Mouse (Mus musculus) CH12.LX (cell line): Measurements from ENCODE around the gene Scamp2. TPM values are rescaled to one million over a fixed set of nuclear protein-coding genes. Genes with fewer than 3 reads are reported as not detected.

Experiments used
- DNase-seq: peaks from one replicate; pipeline ENCODE4 v3.0.0-alpha.2; 2013; ENCODE audit errors: extremely low read depth
- H3K27ac ChIP-seq: 2 replicates; pipeline ENCODE4 v1.5.1; 2012; ENCODE audit warnings: low read depth, mild to moderate bottlenecking, control low read depth, moderate library complexity; ENCODE audit not compliant: insufficient read depth
- H3K27me3 ChIP-seq: replicated peaks from 2 replicates; pipeline ENCODE3; 2012; ENCODE audit warnings: inconsistent platforms
- H3K36me3 ChIP-seq, 2 experiments: replicated peaks in 1 of 2; 2 replicates each; pipeline versions ENCODE3 to v1.6.1; 2012; ENCODE audit warnings: inconsistent platforms in 1 of 2, low read length in 1 of 2, mild to moderate bottlenecking in 1 of 2, mixed read lengths in 1 of 2, moderate library complexity in 1 of 2; ENCODE audit not compliant: control insufficient read depth in 1 of 2, insufficient read depth in 1 of 2
- H3K4me1 ChIP-seq, 2 experiments: 2 replicates each; pipeline ENCODE4 v1.6.1; 2012; ENCODE audit warnings: inconsistent platforms in 1 of 2, moderate library complexity in 1 of 2; ENCODE audit not compliant: insufficient read depth in 2 of 2, control insufficient read depth in 1 of 2
- H3K4me2 ChIP-seq: 2 replicates; pipeline ENCODE4 v1.6.1; 2012; ENCODE audit warnings: low read depth, mild to moderate bottlenecking, control low read depth; ENCODE audit not compliant: poor library complexity, insufficient read depth, severe bottlenecking
- H3K4me3 ChIP-seq, 3 experiments: fragments of 150-350 bp in 1 of 3; sonication (generic) in 1 of 3; replicated peaks in 1 of 3; 2 replicates each; pipeline versions ENCODE3 to v1.5.1; 2011 to 2012; ENCODE audit warnings: low read depth in 2 of 3, low read length in 2 of 3, mild to moderate bottlenecking in 2 of 3, moderate library complexity in 2 of 3, control low read depth in 1 of 3, improper control_type of control experiment in 1 of 3, inconsistent platforms in 1 of 3, mixed read lengths in 1 of 3; ENCODE audit not compliant: poor library complexity in 1 of 3
- H3K79me2 ChIP-seq: replicated peaks from 2 replicates; pipeline ENCODE4 v1.6.1; 2012; ENCODE audit warnings: mild to moderate bottlenecking, moderate library complexity; ENCODE audit not compliant: control insufficient read depth, poor library complexity, insufficient read depth, severe bottlenecking; ENCODE audit errors: extremely low read depth
- H3K9ac ChIP-seq: 2 replicates; pipeline ENCODE4 v1.6.1; 2012; ENCODE audit warnings: low read depth, mild to moderate bottlenecking, control low read depth, moderate library complexity; ENCODE audit not compliant: insufficient read depth
- H3K9me3 ChIP-seq: replicated peaks from 2 replicates; pipeline ENCODE3; 2012; ENCODE audit warnings: low read length, inconsistent platforms, mixed read lengths
- CHD1 ChIP-seq: IDR thresholded peaks from 2 replicates; pipeline ENCODE4 v1.6.1; 2012; ENCODE audit warnings: low read depth, low read length, improper control_type of control experiment, inconsistent platforms
- CTCF ChIP-seq, 2 experiments: IDR thresholded peaks in 1 of 2; conservative IDR thresholded peaks in 1 of 2; 2 replicates each; pipeline ENCODE4 v1.5.1; 2011 to 2012; ENCODE audit warnings: low read depth in 2 of 2, low read length in 2 of 2, improper control_type of control experiment in 1 of 2, inconsistent platforms in 1 of 2, mild to moderate bottlenecking in 1 of 2, moderate library complexity in 1 of 2
- E2F4 ChIP-seq: IDR thresholded peaks from 2 replicates; pipeline ENCODE4 v1.6.1; 2011; ENCODE audit warnings: low read depth, low read length, improper control_type of control experiment; ENCODE audit not compliant: insufficient replicate concordance
- EP300 ChIP-seq: IDR thresholded peaks from 2 replicates; pipeline ENCODE4 v1.6.1; 2011; ENCODE audit warnings: low read length, improper control_type of control experiment
- IRF4 ChIP-seq: IDR thresholded peaks from 2 replicates; pipeline ENCODE4 v1.6.1; 2014; ENCODE audit warnings: low read depth, mild to moderate bottlenecking, inconsistent platforms, low read length, improper control_type of control experiment
- JUN ChIP-seq: IDR thresholded peaks from 2 replicates; pipeline ENCODE4 v1.6.1; 2011; ENCODE audit warnings: low read depth, mild to moderate bottlenecking, low read length, improper control_type of control experiment, moderate library complexity; ENCODE audit not compliant: insufficient read depth
- MAX ChIP-seq: IDR thresholded peaks from 2 replicates; pipeline ENCODE4 v1.6.1; 2011; ENCODE audit warnings: low read length, improper control_type of control experiment
- MAZ ChIP-seq: IDR thresholded peaks from 2 replicates; pipeline ENCODE4 v1.6.1; 2012; ENCODE audit warnings: low read depth, mild to moderate bottlenecking, inconsistent platforms, low read length, improper control_type of control experiment, moderate library complexity
- MEF2A ChIP-seq: IDR thresholded peaks from 2 replicates; pipeline ENCODE4 v1.6.1; 2014; ENCODE audit warnings: low read depth, mild to moderate bottlenecking, inconsistent platforms, low read length, improper control_type of control experiment, borderline replicate concordance
- MXI1 ChIP-seq: IDR thresholded peaks from 2 replicates; pipeline ENCODE4 v1.6.1; 2011; ENCODE audit warnings: mild to moderate bottlenecking, low read depth, low read length, improper control_type of control experiment
- NRF1 ChIP-seq: IDR thresholded peaks from 2 replicates; pipeline ENCODE4 v1.6.1; 2014; ENCODE audit warnings: low read depth, mild to moderate bottlenecking, inconsistent platforms, low read length, improper control_type of control experiment, moderate library complexity
- POLR2AphosphoS2 ChIP-seq: IDR thresholded peaks from 2 replicates; pipeline ENCODE4 v1.6.1; 2011; ENCODE audit warnings: low read depth, low read length, improper control_type of control experiment
- RCOR1 ChIP-seq: conservative IDR thresholded peaks from 2 replicates; pipeline ENCODE4 v1.6.1; 2012; ENCODE audit warnings: low read depth, mild to moderate bottlenecking, inconsistent platforms, low read length, improper control_type of control experiment
- SIN3A ChIP-seq: IDR thresholded peaks from 2 replicates; pipeline ENCODE4 v1.6.1; 2012; ENCODE audit warnings: low read length, improper control_type of control experiment, inconsistent platforms
- SMC3 ChIP-seq: IDR thresholded peaks from 2 replicates; pipeline ENCODE4 v1.6.1; 2011; ENCODE audit warnings: low read depth, low read length, improper control_type of control experiment
- TBP ChIP-seq: conservative IDR thresholded peaks from 2 replicates; pipeline ENCODE4 v1.6.1; 2011; ENCODE audit warnings: low read depth, low read length, improper control_type of control experiment
- TCF12 ChIP-seq: IDR thresholded peaks from 2 replicates; pipeline ENCODE4 v1.6.1; 2014; ENCODE audit warnings: low read depth, mild to moderate bottlenecking, inconsistent platforms, low read length, improper control_type of control experiment
- USF1 ChIP-seq: IDR thresholded peaks from 2 replicates; pipeline ENCODE4 v1.6.1; 2014; ENCODE audit warnings: low read depth, mild to moderate bottlenecking, inconsistent platforms, low read length, improper control_type of control experiment
- USF2 ChIP-seq: conservative IDR thresholded peaks from 2 replicates; pipeline ENCODE4 v1.6.1; 2011; ENCODE audit warnings: low read depth, low read length, improper control_type of control experiment
- ZC3H11A ChIP-seq: IDR thresholded peaks from 2 replicates; pipeline ENCODE4 v1.6.1; 2012; ENCODE audit warnings: low read depth, mild to moderate bottlenecking, inconsistent platforms, low read length, improper control_type of control experiment
- ZKSCAN1 ChIP-seq: IDR thresholded peaks from 2 replicates; pipeline ENCODE4 v1.6.1; 2012; ENCODE audit warnings: low read depth, inconsistent platforms, low read length, improper control_type of control experiment, borderline replicate concordance
- ZNF384 ChIP-seq: IDR thresholded peaks from 2 replicates; pipeline ENCODE4 v1.6.1; 2012; ENCODE audit warnings: low read depth, low read length, improper control_type of control experiment, inconsistent platforms
- dilution Hi-C: fragments of 300-500 bp; cut with MboI; formaldehyde crosslinking; loops from 2 replicates; pipeline ENCODE4 v1.14.3; 2020; ENCODE audit warnings: low sequenced_read_pairs; ENCODE audit not compliant: extremely low pct_unique_long_range_greater_than_20kb, extremely low pct_ligation_motif_present
- in situ Hi-C: fragments of 300-500 bp; cut with MboI; formaldehyde crosslinking; loops from 3 replicates; pipeline ENCODE4 v1.14.3; 2019; ENCODE audit warnings: low sequenced_read_pairs, low pct_ligation_motif_present, low pct_unique_long_range_greater_than_20kb, mixed read lengths
- polyA plus RNA-seq: library from polyadenylated mRNA; unstranded; fragments of >175 nt; gene quantifications from 2 replicates; pipeline ENCODE4 v1.2.1, GENCODE M21; 2012; ENCODE audit warnings: low read depth; ENCODE audit not compliant: insufficient read length
- total RNA-seq, 2 experiments: library from RNA; depleted of rRNA; stranded (reverse); fragments of 300-350 nt in 1 of 2; fragments of >200 nt in 1 of 2; gene quantifications; 2 replicates each; pipeline ENCODE4 v1.2.3; 2012 to 2014

Scamp2 gene
- total and polyA plus RNA-seq, 3 experiments = 46.4 to 91.6 (median 52.2) TPM

DNA sequence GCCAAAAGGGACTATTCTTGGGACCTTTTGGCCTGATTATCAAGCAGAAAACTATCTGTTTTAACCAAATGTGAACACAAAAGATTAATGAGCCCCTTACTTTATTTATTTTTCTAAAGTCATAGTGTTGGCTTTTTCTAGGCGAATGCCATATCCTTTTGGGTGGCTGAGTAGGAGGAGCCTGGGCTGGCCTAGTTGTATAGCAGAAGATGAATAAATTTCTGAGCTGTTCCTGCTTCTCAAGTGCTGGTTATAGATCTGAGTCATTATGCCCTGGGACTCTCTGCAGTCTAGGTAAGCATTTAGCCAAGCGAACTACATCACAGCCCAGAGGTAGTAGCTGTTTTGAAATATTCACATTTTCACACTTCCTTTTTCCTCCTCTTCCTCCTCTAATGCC is 35.2 kb upstream of the Scamp2 start:
- Histone ChIP-seq H3K4me1 (peaks cover 0 to 43% of the 10 kb centered on the region in 2 experiments; a peak in 2 of 4 replicates), H3K27me3 (no peaks in the 10 kb centered on the region), H3K27ac (no peak overlapping the region), H3K79me2 (peaks cover 74% of the 10 kb centered on the region), H3K4me3 (no peak overlapping the region), H3K4me2 (no peak overlapping the region), H3K36me3 (peaks cover 12 to 33% of the 10 kb centered on the region in 2 experiments), H3K9ac (0 out of 2 replicates have a peak overlapping the region, but pooled peaks have one; percentile 5), H3K9me3 (no peaks in the 10 kb centered on the region)
- dilution Hi-C loops (no loop called here), in situ Hi-C loops (no loop called here)
- peak; percentile 51 for DNase-seq
- TF ChIP-seq CTCF (conservative IDR thresholded peaks at IDR 0.05 in 1 of 2, IDR thresholded peaks at IDR 0.05 in 1 of 2; ENCODE audit: low read depth in 2 of 2, low read length in 2 of 2) (no peak), MXI1 (no peak), ZKSCAN1 (no peak), SMC3 (no peak), MAX (no peak), TBP (no peak)

DNA sequence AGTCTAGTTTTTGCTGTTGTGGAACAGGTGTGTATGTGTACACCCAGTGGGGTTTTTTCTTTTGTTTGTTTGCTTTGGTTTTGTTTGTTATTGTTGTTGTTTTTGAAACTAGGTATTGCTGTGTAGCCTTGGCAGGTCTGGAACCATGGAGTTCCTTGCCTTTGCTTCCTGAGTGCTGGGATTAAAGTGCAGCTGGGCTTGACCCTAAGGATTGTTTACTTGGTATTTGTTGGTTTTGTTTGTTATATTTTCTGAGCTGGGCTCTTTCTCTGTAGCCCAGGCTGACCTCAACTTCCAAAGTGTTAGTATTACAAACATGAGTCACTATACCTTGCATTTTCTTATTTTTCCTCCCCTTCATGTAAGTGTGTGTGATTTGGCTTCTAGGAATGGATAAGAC is 34.3 kb upstream of the Scamp2 start:
- TF ChIP-seq E2F4 (no peak), USF1 (no peak), CTCF (conservative IDR thresholded peaks at IDR 0.05 in 1 of 2, IDR thresholded peaks at IDR 0.05 in 1 of 2; ENCODE audit: low read depth in 2 of 2, low read length in 2 of 2) (no peak), EP300 (no peak), SIN3A (no peak), POLR2AphosphoS2 (no peak), CHD1 (no peak), NRF1 (no peak), ZC3H11A (no peak), MEF2A (no peak), USF2 (no peak), ZKSCAN1 (no peak), IRF4 (no peak), ZNF384 (no peak), TCF12 (no peak), RCOR1 (no peak), MAZ (no peak), SMC3 (no peak), JUN (no peak)
- TF ChIP-seq, all 38 proteins: peak for 0
- Histone ChIP-seq H3K36me3 (peaks cover 17 to 40% of the 10 kb centered on the region in 2 experiments), H3K9ac (no peak overlapping the region), H3K9me3 (no peaks in the 10 kb centered on the region), H3K27me3 (no peaks in the 10 kb centered on the region), H3K79me2 (peaks cover 74% of the 10 kb centered on the region), H3K4me1 (peaks cover 0 to 43% of the 10 kb centered on the region in 2 experiments; a peak in 2 of 4 replicates), H3K4me3 (no peak overlapping the region), H3K4me2 (no peak overlapping the region), H3K27ac (no peak overlapping the region)
- in situ Hi-C loops (no loop called here), dilution Hi-C loops (no loop called here)
- DNase-seq = no peak
